Mouse (Mus musculus) right cerebral cortex, postnatal 4 days (tissue): ENCODE measurements around the gene Fam189a2.
A peak's percentile ranks its signal among the peaks of the same experiment; 100 is the strongest.

Source experiments
- DNase-seq: peaks from one replicate; pipeline ENCODE4 v3.0.0-alpha.2; 2022

Gene Fam189a2

GRCm38 (mm10) chr19:24024667-24025066 lies 6.2 kb downstream of the Fam189a2 start:
- DNase-seq: no peak

GRCm38 (mm10) chr19:24024131-24024530 lies 6.7 kb downstream of the Fam189a2 start:
- DNase-seq: no peak

GRCm38 (mm10) chr19:24023351-24023750 lies 7.5 kb downstream of the Fam189a2 start:
- DNase-seq: no peak

GRCm38 (mm10) chr19:24022771-24023170 lies 8.0 kb downstream of the Fam189a2 start:
- DNase-seq: no peak

GRCm38 (mm10) chr19:24022301-24022700 lies 8.5 kb downstream of the Fam189a2 start:
- no peak for DNase-seq

GRCm38 (mm10) chr19:24020736-24021135 lies 10.1 kb downstream of the Fam189a2 start:
- DNase-seq: no peak

GRCm38 (mm10) chr19:24019609-24020008 lies 11.2 kb downstream of the Fam189a2 start:
- DNase-seq: no peak

GRCm38 (mm10) chr19:24018396-24018795 lies 12.4 kb downstream of the Fam189a2 start:
- no peak for DNase-seq

GRCm38 (mm10) chr19:24017892-24018291 lies 12.9 kb downstream of the Fam189a2 start:
- no peak for DNase-seq

- no peak for DNase-seq
Measured at GRCm38 (mm10) chr19:24017427-24017826, 13.4 kb downstream of the Fam189a2 start.

- DNase-seq: peak; percentile 35
Measured at GRCm38 (mm10) chr19:24016706-24017386, 14.0 kb downstream of the Fam189a2 start.

GRCm38 (mm10) chr19:24013241-24013640 lies 17.6 kb downstream of the Fam189a2 start:
- no peak for DNase-seq

- no peak for DNase-seq
Measured at GRCm38 (mm10) chr19:24012479-24012878, 18.3 kb downstream of the Fam189a2 start.

GRCm38 (mm10) chr19:24007638-24008360 lies 23.0 kb downstream of the Fam189a2 start:
- DNase-seq: no peak

- DNase-seq: no peak
Measured at GRCm38 (mm10) chr19:24007002-24007637, 23.7 kb downstream of the Fam189a2 start.

GRCm38 (mm10) chr19:23995766-23996399 lies 34.9 kb downstream of the Fam189a2 start:
- no peak for DNase-seq

- no peak for DNase-seq
Measured at GRCm38 (mm10) chr19:23988166-23988565, 42.7 kb downstream of the Fam189a2 start.

GRCm38 (mm10) chr19:23987291-23987690 lies 43.5 kb downstream of the Fam189a2 start:
- DNase-seq: no peak

- no peak for DNase-seq
Measured at GRCm38 (mm10) chr19:23984186-23984585, 46.6 kb downstream of the Fam189a2 start.

- DNase-seq: no peak
Measured at GRCm38 (mm10) chr19:23980598-23980997, 50.2 kb downstream of the Fam189a2 start.

GRCm38 (mm10) chr19:23977901-23978443 lies 52.8 kb downstream of the Fam189a2 start:
- DNase-seq: no peak

GRCm38 (mm10) chr19:23972881-23973649 lies 57.8 kb downstream of the Fam189a2 start:
- no peak for DNase-seq
